Mouse (Mus musculus): ENCODE data around the gene Sept10. TPM values are rescaled to one million over a fixed set of nuclear protein-coding genes. Genes with fewer than 3 reads are reported as not detected.

Gene Sept10
- polyA plus RNA-seq, 1 experiment from 2014 or later, result 32.5 TPM

DNA sequence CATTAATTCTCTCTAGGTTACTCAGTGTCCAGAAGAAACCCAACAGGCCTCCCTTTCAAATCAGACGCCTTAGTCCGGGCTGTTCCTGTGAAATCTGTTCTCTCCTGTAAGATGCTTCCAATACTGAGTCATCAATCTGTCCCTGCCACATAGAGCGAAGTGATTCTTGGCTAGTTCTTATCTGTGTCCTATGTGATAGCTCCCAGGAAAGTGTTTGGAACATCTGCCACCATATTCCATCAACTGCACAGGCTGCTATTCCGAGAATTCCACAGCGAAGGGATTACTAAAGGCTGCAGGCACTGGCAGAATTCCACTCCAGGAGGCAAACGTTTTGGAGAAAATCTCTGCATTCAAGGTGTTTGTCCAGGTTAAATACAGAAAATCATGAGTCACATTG, 94.0 kb downstream of the Sept10 start:
- Histone ChIP-seq H3K27ac (ENCODE audit: low read depth, low read length) (no peak overlapping the region), H3K9me3 (ENCODE audit: control insufficient read depth, low read length) (no peaks in the 10 kb centered on the region), H3K4me2 (ENCODE audit: low read depth) (no peak overlapping the region), H3K4me3 (ENCODE audit: low read depth, low read length) (no peak overlapping the region), H3K36me3 (ENCODE audit: control insufficient read depth, insufficient read depth, low read length) (no peaks in the 10 kb centered on the region), H3K4me1 (ENCODE audit: control insufficient read depth, insufficient read depth, low read length) (no peaks in the 10 kb centered on the region), H3K27me3 (ENCODE audit: control insufficient read depth, insufficient read depth, low read length) (no peaks in the 10 kb centered on the region), H3K9ac (ENCODE audit: low read length) (no peak overlapping the region)
- WGBS, result 85% methylated on average over 6 of the region's 6 CpGs
- no peak for DNase-seq (ENCODE audit: low spot score)
- no peak for ATAC-seq (ENCODE audit: insufficient read depth, low FRiP score, low TSS enrichment)

DNA sequence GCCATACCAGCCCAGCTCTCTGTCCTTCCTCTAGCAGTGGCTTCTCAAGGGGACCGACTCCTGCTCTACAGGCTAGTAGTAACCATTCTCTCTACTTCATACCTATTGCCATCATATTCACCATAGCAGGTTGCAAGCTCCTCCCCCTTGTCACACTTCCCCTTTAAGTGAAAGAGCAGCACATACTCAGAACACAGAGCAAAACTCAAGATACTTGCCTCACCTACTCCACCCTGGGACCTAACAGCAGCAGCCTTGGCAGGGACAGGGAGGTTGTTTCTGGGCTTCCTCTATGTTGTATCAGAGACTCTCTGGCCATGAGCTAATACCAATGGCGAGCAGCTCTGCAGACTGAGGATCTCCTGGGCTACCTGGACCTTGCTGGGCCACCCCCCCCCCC, 96.2 kb downstream of the Sept10 start:
- no peak for DNase-seq (ENCODE audit: low spot score)
- Histone ChIP-seq H3K4me3 (ENCODE audit: low read depth, low read length) (no peak overlapping the region), H3K9me3 (ENCODE audit: control insufficient read depth, low read length) (no peaks in the 10 kb centered on the region), H3K27ac (ENCODE audit: low read depth, low read length) (no peak overlapping the region), H3K9ac (ENCODE audit: low read length) (no peak overlapping the region), H3K27me3 (ENCODE audit: control insufficient read depth, insufficient read depth, low read length) (no peaks in the 10 kb centered on the region), H3K4me2 (ENCODE audit: low read depth) (no peak overlapping the region), H3K4me1 (ENCODE audit: control insufficient read depth, insufficient read depth, low read length) (no peaks in the 10 kb centered on the region), H3K36me3 (ENCODE audit: control insufficient read depth, insufficient read depth, low read length) (no peaks in the 10 kb centered on the region)
- 97% methylated on average over 2 of the region's 2 CpGs for WGBS
- ATAC-seq (ENCODE audit: insufficient read depth, low FRiP score, low TSS enrichment), result no peak

DNA sequence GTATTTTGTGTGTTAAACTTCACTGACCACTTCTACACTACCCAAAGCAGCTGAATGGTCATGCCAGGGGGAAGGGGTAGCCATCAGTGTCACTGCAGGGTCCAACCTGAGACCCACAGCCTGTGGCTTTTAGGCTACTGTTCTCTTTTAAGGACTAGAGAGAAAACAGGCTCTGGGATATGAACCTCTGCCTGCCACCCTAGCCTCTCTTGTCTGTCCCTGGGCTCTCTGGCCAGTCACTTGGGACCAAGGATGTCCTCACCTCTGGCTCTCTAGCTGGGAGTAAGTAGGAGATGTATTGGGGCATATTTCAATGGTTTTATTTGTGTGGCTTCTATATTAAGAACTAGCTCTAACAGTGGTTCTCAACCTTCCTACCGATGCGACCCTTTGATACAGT, 101.8 kb downstream of the Sept10 start:
- Histone ChIP-seq H3K4me3 (ENCODE audit: low read depth, low read length) (no peak overlapping the region), H3K4me1 (ENCODE audit: control insufficient read depth, insufficient read depth, low read length) (no peaks in the 10 kb centered on the region), H3K4me2 (ENCODE audit: low read depth) (no peak overlapping the region), H3K36me3 (ENCODE audit: control insufficient read depth, insufficient read depth, low read length) (no peaks in the 10 kb centered on the region), H3K9ac (ENCODE audit: low read length) (no peak overlapping the region), H3K27me3 (ENCODE audit: control insufficient read depth, insufficient read depth, low read length) (no peaks in the 10 kb centered on the region), H3K9me3 (ENCODE audit: control insufficient read depth, low read length) (no peaks in the 10 kb centered on the region), H3K27ac (ENCODE audit: low read depth, low read length) (no peak overlapping the region)
- ATAC-seq (ENCODE audit: insufficient read depth, low FRiP score, low TSS enrichment), result no peak
- 92% methylated on average over 2 of the region's 2 CpGs for WGBS
- DNase-seq (ENCODE audit: low spot score), result no peak

DNA sequence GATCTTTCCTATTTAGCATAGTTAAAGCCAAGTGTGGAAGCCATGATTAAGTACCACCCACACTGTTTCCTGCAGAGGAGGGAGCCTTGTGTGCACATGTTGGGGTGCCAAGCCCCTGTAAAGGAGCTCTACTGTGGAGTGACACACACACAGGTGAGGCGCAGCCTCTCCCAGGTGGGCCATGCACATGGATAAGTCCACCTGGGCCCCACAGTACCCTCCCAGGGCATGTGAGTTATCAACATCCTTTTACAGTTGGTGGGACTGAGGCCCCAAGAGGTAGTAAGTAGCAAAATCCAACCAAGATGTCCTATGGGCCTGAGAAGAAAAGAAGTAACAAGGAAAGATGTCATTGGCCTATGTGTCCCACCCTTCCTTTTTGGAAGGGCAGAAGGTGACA, 102.6 kb downstream of the Sept10 start:
- H3K27ac ChIP-seq (ENCODE audit: low read depth, low read length), result no peak overlapping the region
- no peaks in the 10 kb centered on the region for H3K9me3 ChIP-seq (ENCODE audit: control insufficient read depth, low read length)
- no peak overlapping the region for H3K4me3 ChIP-seq (ENCODE audit: low read depth, low read length)
- 100% methylated on average over 1 of the region's 1 CpGs for WGBS
- no peaks in the 10 kb centered on the region for H3K36me3 ChIP-seq (ENCODE audit: control insufficient read depth, insufficient read depth, low read length)
- no peaks in the 10 kb centered on the region for H3K27me3 ChIP-seq (ENCODE audit: control insufficient read depth, insufficient read depth, low read length)
- H3K4me1 ChIP-seq (ENCODE audit: control insufficient read depth, insufficient read depth, low read length), result no peaks in the 10 kb centered on the region
- H3K9ac ChIP-seq (ENCODE audit: low read length), result no peak overlapping the region
- no peak for DNase-seq (ENCODE audit: low spot score)
- no peak for ATAC-seq (ENCODE audit: insufficient read depth, low FRiP score, low TSS enrichment)
- H3K4me2 ChIP-seq (ENCODE audit: low read depth), result no peak overlapping the region

DNA sequence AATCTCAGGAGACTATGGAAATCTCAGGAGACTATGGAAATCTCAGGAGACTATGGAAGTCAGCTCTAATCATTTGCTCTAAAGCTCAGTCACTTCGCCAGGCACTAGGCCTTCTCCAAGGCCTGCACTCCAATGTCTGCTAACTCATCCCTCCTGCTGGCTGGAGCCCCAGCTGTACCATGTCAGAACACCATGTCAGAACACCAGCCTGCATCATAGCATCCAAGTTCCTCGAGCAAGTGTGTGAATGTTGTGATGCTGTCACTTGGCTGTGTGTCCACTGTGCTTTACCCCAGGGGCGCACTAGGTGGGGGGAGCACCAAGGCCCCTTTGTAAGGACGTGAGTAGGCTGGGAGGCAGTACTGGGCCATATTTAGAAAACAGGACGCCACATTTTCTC, 104.1 kb downstream of the Sept10 start:
- 84% methylated on average over 5 of the region's 5 CpGs for WGBS
- no peaks in the 10 kb centered on the region for H3K36me3 ChIP-seq (ENCODE audit: control insufficient read depth, insufficient read depth, low read length)
- no peaks in the 10 kb centered on the region for H3K9me3 ChIP-seq (ENCODE audit: control insufficient read depth, low read length)
- H3K9ac ChIP-seq (ENCODE audit: low read length), result no peak overlapping the region
- DNase-seq (ENCODE audit: low spot score) (no peak), ATAC-seq (ENCODE audit: insufficient read depth, low FRiP score, low TSS enrichment) (no peak)
- H3K4me1 ChIP-seq (ENCODE audit: control insufficient read depth, insufficient read depth, low read length), result no peaks in the 10 kb centered on the region
- no peaks in the 10 kb centered on the region; the same call in 1 of the 2 replicates for H3K27me3 ChIP-seq (ENCODE audit: control insufficient read depth, insufficient read depth, low read length)
- H3K4me3 ChIP-seq (ENCODE audit: low read depth, low read length), result no peak overlapping the region
- no peak overlapping the region for H3K27ac ChIP-seq (ENCODE audit: low read depth, low read length)
- H3K4me2 ChIP-seq (ENCODE audit: low read depth), result no peak overlapping the region

DNA sequence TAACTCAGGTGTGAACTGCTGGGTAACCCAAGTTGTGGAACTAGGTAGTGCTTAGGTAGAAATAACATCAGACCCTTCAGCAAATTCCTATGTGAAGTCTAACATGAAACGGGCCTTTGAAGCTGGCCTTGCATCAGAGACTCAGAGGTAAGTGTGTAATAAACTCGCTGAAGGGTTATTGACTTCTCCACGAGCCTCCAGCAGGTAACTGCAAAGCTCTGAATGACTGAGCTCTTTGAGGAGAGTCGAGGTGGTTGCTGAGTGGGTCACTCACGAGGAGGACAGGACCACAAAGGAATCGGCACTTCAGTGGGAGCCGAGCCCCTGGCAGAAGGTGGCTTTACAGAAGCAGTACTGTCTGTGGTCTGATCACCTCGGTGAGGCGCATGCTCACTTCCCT, 105.3 kb downstream of the Sept10 start:
- no peak for ATAC-seq (ENCODE audit: insufficient read depth, low FRiP score, low TSS enrichment)
- WGBS, result 68% methylated on average over 9 of the region's 9 CpGs
- H3K27me3 ChIP-seq (ENCODE audit: control insufficient read depth, insufficient read depth, low read length), result no peaks in the 10 kb centered on the region; the same call in 1 of the 2 replicates
- no peak overlapping the region for H3K4me2 ChIP-seq (ENCODE audit: low read depth)
- no peaks in the 10 kb centered on the region for H3K36me3 ChIP-seq (ENCODE audit: control insufficient read depth, insufficient read depth, low read length)
- H3K27ac ChIP-seq (ENCODE audit: low read depth, low read length), result no peak overlapping the region
- no peak overlapping the region for H3K4me3 ChIP-seq (ENCODE audit: low read depth, low read length)
- H3K9me3 ChIP-seq (ENCODE audit: control insufficient read depth, low read length), result no peaks in the 10 kb centered on the region
- no peak for DNase-seq (ENCODE audit: low spot score)
- no peak overlapping the region for H3K9ac ChIP-seq (ENCODE audit: low read length)
- H3K4me1 ChIP-seq (ENCODE audit: control insufficient read depth, insufficient read depth, low read length), result no peaks in the 10 kb centered on the region

DNA sequence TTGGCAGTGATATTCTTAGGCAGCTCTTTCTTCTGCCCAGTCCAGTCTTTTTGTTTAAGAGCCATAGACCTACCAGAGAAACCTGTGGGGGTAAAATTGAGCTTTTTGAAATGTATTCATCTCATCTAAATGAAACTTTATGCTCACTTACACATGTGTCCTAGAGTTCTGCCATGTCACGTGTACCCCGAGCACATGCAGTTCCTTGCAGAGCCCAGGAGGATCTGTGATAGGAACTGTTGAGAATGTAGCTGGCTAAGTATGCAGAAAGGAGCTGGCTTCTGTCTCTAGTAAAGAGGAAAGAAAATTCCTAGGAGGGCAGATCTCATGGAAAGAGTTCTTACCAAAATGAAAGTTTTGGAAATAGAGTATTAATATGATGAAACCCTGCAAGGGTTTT, 106.0 kb downstream of the Sept10 start:
- no peak overlapping the region for H3K9ac ChIP-seq (ENCODE audit: low read length)
- no peaks in the 10 kb centered on the region for H3K9me3 ChIP-seq (ENCODE audit: control insufficient read depth, low read length)
- H3K4me3 ChIP-seq (ENCODE audit: low read depth, low read length), result no peak overlapping the region
- H3K27ac ChIP-seq (ENCODE audit: low read depth, low read length), result no peak overlapping the region
- H3K4me1 ChIP-seq (ENCODE audit: control insufficient read depth, insufficient read depth, low read length), result no peaks in the 10 kb centered on the region
- ATAC-seq (ENCODE audit: insufficient read depth, low FRiP score, low TSS enrichment) (no peak), DNase-seq (ENCODE audit: low spot score) (no peak)
- H3K27me3 ChIP-seq (ENCODE audit: control insufficient read depth, insufficient read depth, low read length), result no peaks in the 10 kb centered on the region; the same call in 1 of the 2 replicates
- H3K4me2 ChIP-seq (ENCODE audit: low read depth), result no peak overlapping the region
- WGBS, result 91% methylated on average over 2 of the region's 2 CpGs
- no peaks in the 10 kb centered on the region for H3K36me3 ChIP-seq (ENCODE audit: control insufficient read depth, insufficient read depth, low read length)

DNA sequence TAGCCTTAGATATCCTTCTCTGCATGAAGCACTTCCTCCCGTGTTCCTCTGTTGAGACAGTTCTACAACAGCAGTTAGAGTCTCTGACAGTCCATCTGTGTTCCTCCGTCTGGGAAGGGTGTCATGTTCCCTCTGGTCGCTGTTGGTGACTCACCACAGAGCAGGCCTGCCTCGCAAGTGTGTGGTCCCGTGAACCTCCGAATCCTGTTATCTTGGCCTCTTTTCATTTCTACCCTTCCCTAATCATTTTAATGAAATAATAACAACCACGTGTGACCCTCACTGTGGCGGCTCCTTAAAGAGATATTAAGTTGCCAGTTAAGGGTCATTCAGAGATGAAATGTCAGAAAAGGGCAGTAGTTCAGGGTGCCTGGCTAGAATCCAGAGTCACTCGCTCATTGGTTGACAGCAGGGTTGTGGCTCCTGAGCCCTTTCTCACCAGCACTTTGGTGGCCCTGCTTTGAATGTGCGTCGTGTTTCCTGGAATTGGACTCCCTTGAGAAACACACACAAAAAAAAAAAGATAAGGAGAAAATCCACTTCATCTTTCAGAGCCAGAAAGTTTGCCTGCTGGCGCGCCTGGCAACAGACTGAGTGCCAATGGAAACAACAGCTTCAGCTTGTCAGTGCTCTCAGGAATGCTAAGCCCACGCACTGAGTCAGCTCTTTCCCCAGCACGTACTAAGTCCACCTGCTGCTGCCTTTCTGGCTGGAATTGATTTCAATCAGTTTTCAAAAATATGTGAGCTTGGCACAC, 106.9 kb downstream of the Sept10 start:
- ATAC-seq (ENCODE audit: insufficient read depth, low FRiP score, low TSS enrichment), result no peak
- no peaks in the 10 kb centered on the region for H3K9me3 ChIP-seq (ENCODE audit: control insufficient read depth, low read length)
- no peak overlapping the region for H3K9ac ChIP-seq (ENCODE audit: low read length)
- H3K36me3 ChIP-seq (ENCODE audit: control insufficient read depth, insufficient read depth, low read length), result no peaks in the 10 kb centered on the region
- H3K4me1 ChIP-seq (ENCODE audit: control insufficient read depth, insufficient read depth, low read length), result no peaks in the 10 kb centered on the region
- H3K4me2 ChIP-seq (ENCODE audit: low read depth), result no peak overlapping the region
- no peak for DNase-seq (ENCODE audit: low spot score)
- no peak overlapping the region for H3K27ac ChIP-seq (ENCODE audit: low read depth, low read length)
- H3K4me3 ChIP-seq (ENCODE audit: low read depth, low read length), result no peak overlapping the region
- no peaks in the 10 kb centered on the region; the same call in 1 of the 2 replicates for H3K27me3 ChIP-seq (ENCODE audit: control insufficient read depth, insufficient read depth, low read length)
- WGBS, result 63% methylated on average over 15 of the region's 15 CpGs

DNA sequence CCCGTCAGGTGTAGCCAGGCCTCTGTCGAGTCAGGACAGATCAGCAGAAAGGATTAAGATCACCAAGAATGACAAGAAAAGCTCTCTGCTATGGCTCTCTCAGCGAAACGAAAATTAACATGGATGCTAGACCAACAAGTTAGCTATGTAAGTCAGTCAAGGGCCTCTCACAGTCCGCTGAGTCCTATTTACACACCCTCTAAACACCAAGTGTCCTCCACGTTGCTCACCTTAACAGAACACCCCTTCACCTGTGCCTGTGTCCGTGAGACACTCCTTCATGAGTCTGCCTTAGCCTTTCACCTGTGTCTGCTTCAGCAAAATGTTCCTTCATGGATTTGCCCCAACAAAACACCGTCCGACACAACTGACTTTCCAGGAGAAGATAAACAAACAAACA, 108.3 kb downstream of the Sept10 start:
- ATAC-seq (ENCODE audit: insufficient read depth, low FRiP score, low TSS enrichment), result no peak
- Histone ChIP-seq H3K36me3 (ENCODE audit: control insufficient read depth, insufficient read depth, low read length) (no peaks in the 10 kb centered on the region), H3K4me2 (ENCODE audit: low read depth) (no peak overlapping the region), H3K27ac (ENCODE audit: low read depth, low read length) (no peak overlapping the region), H3K4me3 (ENCODE audit: low read depth, low read length) (no peak overlapping the region), H3K4me1 (ENCODE audit: control insufficient read depth, insufficient read depth, low read length) (no peaks in the 10 kb centered on the region), H3K27me3 (ENCODE audit: control insufficient read depth, insufficient read depth, low read length) (no peaks in the 10 kb centered on the region; the same call in 1 of the 2 replicates), H3K9ac (ENCODE audit: low read length) (no peak overlapping the region), H3K9me3 (ENCODE audit: control insufficient read depth, low read length) (no peaks in the 10 kb centered on the region)
- no peak for DNase-seq (ENCODE audit: low spot score)
- WGBS, result 89% methylated on average over 9 of the region's 9 CpGs

All from neural tube, embryonic 11.5 days (tissue).